Mouse (Mus musculus) C2C12 (cell line): ENCODE data around the gene Zfp316.

Experiments
- CTCF ChIP-seq: IDR thresholded peaks from one replicate; pipeline ENCODE4 v1.5.1; 2011; ENCODE audit not compliant: control insufficient read depth, insufficient read depth, insufficient read length
- FOSL1 ChIP-seq: IDR thresholded peaks from one replicate; pipeline ENCODE4 v1.8.0; 2011; ENCODE audit warnings: mild to moderate bottlenecking, low read length; ENCODE audit not compliant: poor library complexity, insufficient read depth, severe bottlenecking
- MYOG ChIP-seq: IDR thresholded peaks from one replicate; pipeline ENCODE4 v1.6.1; 2011; ENCODE audit not compliant: control insufficient read depth, insufficient read length; ENCODE audit errors: extremely low read depth
- USF1 ChIP-seq: IDR thresholded peaks from one replicate; pipeline ENCODE4 v1.6.1; 2011; ENCODE audit warnings: low read depth, mild to moderate bottlenecking, control low read depth, moderate library complexity

DNA sequence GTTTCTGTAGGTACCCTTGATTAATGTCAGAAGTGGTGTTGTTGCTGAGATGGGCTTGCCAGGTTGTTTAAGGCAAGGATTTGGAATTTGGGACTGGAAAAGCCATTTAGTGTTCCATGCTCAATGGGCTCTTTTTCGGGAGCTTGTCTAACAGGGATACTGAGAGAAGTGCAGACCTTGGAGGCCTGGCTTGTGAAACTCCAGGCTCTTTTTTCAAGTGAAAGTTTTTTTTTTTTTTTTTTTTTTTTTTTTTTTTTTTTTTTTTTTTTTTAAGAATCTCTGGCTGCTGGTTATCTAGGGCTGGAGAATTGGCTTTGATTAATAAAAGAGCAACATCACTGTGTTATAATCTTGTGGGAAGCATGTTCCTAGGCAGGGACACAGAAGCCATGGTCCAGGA, 47.5 kb downstream of the Zfp316 start:
- TF ChIP-seq CTCF = no peak
- TF ChIP-seq MYOG = no peak
- no peak for TF ChIP-seq FOSL1
- TF ChIP-seq USF1 = no peak
